Mouse (Mus musculus) forebrain, postnatal 0 days (tissue): Measurements from ENCODE around the gene Svop. TPM values are rescaled to one million over a fixed set of nuclear protein-coding genes. Genes with fewer than 3 reads are reported as not detected.

Source experiments
- ATAC-seq: fragments of 200-750 bp; cut with Nextera tagmentation; 2 replicates; pipeline ENCODE4 v1.8.0; 2017; ENCODE audit warnings: mild to moderate bottlenecking, moderate library complexity
- DNase-seq: peaks from one replicate; pipeline ENCODE4 v3.0.0-alpha.2; 2015
- H3K27ac ChIP-seq: fragments of 300-500 bp; sonication (generic); 2 replicates; pipeline ENCODE4 v1.5.1; 2014; ENCODE audit warnings: low read depth, mild to moderate bottlenecking, antibody characterized with exemption, low read length, moderate library complexity, mixed read lengths
- H3K27me3 ChIP-seq: fragments of 300-500 bp; sonication (generic); 2 replicates; pipeline ENCODE4 v1.6.1; 2014; ENCODE audit warnings: mild to moderate bottlenecking, low read length, mixed read lengths; ENCODE audit not compliant: insufficient read depth
- H3K36me3 ChIP-seq: fragments of 300-500 bp; sonication (generic); 2 replicates; pipeline ENCODE4 v1.6.1; 2014; ENCODE audit warnings: mild to moderate bottlenecking, moderate library complexity; ENCODE audit not compliant: insufficient read depth
- H3K4me1 ChIP-seq: fragments of 300-500 bp; sonication (generic); 2 replicates; pipeline ENCODE4 v1.6.1; 2014; ENCODE audit warnings: antibody characterized with exemption; ENCODE audit not compliant: insufficient read depth
- H3K4me2 ChIP-seq: fragments of 300-500 bp; sonication (generic); 2 replicates; pipeline ENCODE4 v1.6.1; 2014; ENCODE audit warnings: low read depth, mild to moderate bottlenecking, moderate library complexity
- H3K4me3 ChIP-seq: fragments of 300-500 bp; sonication (generic); 2 replicates; pipeline ENCODE4 v1.5.1; 2014; ENCODE audit warnings: low read depth, low read length, mixed read lengths
- H3K9ac ChIP-seq: fragments of 300-500 bp; sonication (generic); 2 replicates; pipeline ENCODE4 v1.6.1; 2014; ENCODE audit warnings: mild to moderate bottlenecking
- H3K9me3 ChIP-seq: fragments of 300-500 bp; sonication (generic); 2 replicates; pipeline ENCODE4 v1.6.1; 2016; ENCODE audit warnings: low read length
- CTCF ChIP-seq: sonication (generic); IDR thresholded peaks from 2 replicates; pipeline ENCODE4 v1.5.1; 2016; ENCODE audit warnings: antibody characterized with exemption, control low read depth, low read depth
- WGBS: fragments of 180-500 bp; shearing (Covaris S2); extraction: QIAGEN DNeasy Blood & Tissue Kit; methylation state at CpG from one replicate; pipeline ENCODE4 v1.1.7; 2014; 5-methylcytosine and 5-hydroxymethylcytosine counted together
- polyA plus RNA-seq: library from polyadenylated mRNA; unstranded; fragments of >200 nt; fragmentation: Nextera tagmentation; extraction: Ambion mirVana; gene quantifications from 2 replicates; pipeline ENCODE4 v1.2.1, GENCODE M21; 2015
- total RNA-seq: library from RNA; depleted of rRNA; stranded (reverse); fragments of >200 nt; gene quantifications from 2 replicates; pipeline ENCODE4 v1.2.3, GENCODE M21; 2014; rRNA removed

Svop gene
- 153 and 177 TPM in 2 replicates for total RNA-seq
- 89.7 and 97.5 TPM in 2 replicates for polyA plus RNA-seq

- Histone ChIP-seq H3K27me3 (no peaks in the 10 kb centered on the region), H3K4me2 (peak within 1 kb of the TSS; percentile 58), H3K9me3 (no peaks in the 10 kb centered on the region), H3K4me3 (peak within 1 kb of the TSS; percentile 51), H3K36me3 (no peaks in the 10 kb centered on the region), H3K4me1 (0 out of 2 replicates have a peak, but pooled peaks cover 4% of the 10 kb centered on the region), H3K9ac (peak within 1 kb of the TSS; percentile 91), H3K27ac (peak within 1 kb of the TSS; percentile 96)
- 2% methylated on average over 39 of the region's 40 CpGs for WGBS
- DNase-seq (peak; percentile 88), ATAC-seq (peak; percentile 91)
- peak; percentile 39 for TF ChIP-seq CTCF
These were observed at the start of gene Svop for GRCm38 (mm10) chr5:114091057-114091807. Gene Svop, minus strand, starts transcription at chr5:114091570.

GRCm38 (mm10) chr5:114139175-114139574 is 47.8 kb upstream of the Svop start:
- Histone ChIP-seq H3K27me3 (no peaks in the 10 kb centered on the region), H3K4me2 (peak overlapping the region; percentile 15; the same call in 1 of the 2 replicates), H3K27ac (peak overlapping the region; percentile 77), H3K4me1 (no peaks in the 10 kb centered on the region), H3K9ac (no peak overlapping the region), H3K9me3 (no peaks in the 10 kb centered on the region), H3K36me3 (peaks cover 4% of the 10 kb centered on the region; the same call in 1 of the 2 replicates), H3K4me3 (no peak overlapping the region)
- WGBS: 10% methylated on average over 9 of the region's 9 CpGs
- ATAC-seq: peak; percentile 92
- TF ChIP-seq CTCF: no peak
- DNase-seq: peak; percentile 82

- Histone ChIP-seq H3K9me3 (no peaks in the 10 kb centered on the region), H3K4me3 (no peak overlapping the region), H3K36me3 (peaks cover 4% of the 10 kb centered on the region; the same call in 1 of the 2 replicates), H3K9ac (no peak overlapping the region), H3K4me2 (peak overlapping the region; percentile 15; the same call in 1 of the 2 replicates), H3K4me1 (no peaks in the 10 kb centered on the region), H3K27ac (peak overlapping the region; percentile 77), H3K27me3 (no peaks in the 10 kb centered on the region)
- ATAC-seq (peak; percentile 52), DNase-seq (peak; percentile 36)
- 43% methylated on average over 21 of the region's 21 CpGs for WGBS
- no peak for TF ChIP-seq CTCF
These were observed 47.2 kb upstream of the Svop start for GRCm38 (mm10) chr5:114138277-114139164.

GRCm38 (mm10) chr5:114137481-114138276 is 46.3 kb upstream of the Svop start:
- Histone ChIP-seq H3K36me3 (peaks cover 4% of the 10 kb centered on the region; the same call in 1 of the 2 replicates), H3K9me3 (no peaks in the 10 kb centered on the region), H3K9ac (no peak overlapping the region), H3K27me3 (no peaks in the 10 kb centered on the region), H3K4me3 (no peak overlapping the region), H3K4me1 (no peaks in the 10 kb centered on the region), H3K4me2 (no peak overlapping the region), H3K27ac (peak overlapping the region; percentile 77; the same call in 1 of the 2 replicates)
- TF ChIP-seq CTCF: no peak
- no peak for ATAC-seq
- DNase-seq: no peak
- 70% methylated on average over 15 of the region's 15 CpGs for WGBS

GRCm38 (mm10) chr5:114135516-114135915 is 44.1 kb upstream of the Svop start:
- H3K4me2 ChIP-seq: no peak overlapping the region
- no peak for TF ChIP-seq CTCF
- ATAC-seq: no peak
- no peak overlapping the region for H3K9ac ChIP-seq
- H3K4me1 ChIP-seq: peaks cover 4% of the 10 kb centered on the region; the same call in 1 of the 2 replicates
- H3K4me3 ChIP-seq: no peak overlapping the region
- H3K36me3 ChIP-seq: peaks cover 4% of the 10 kb centered on the region; the same call in 1 of the 2 replicates
- no peaks in the 10 kb centered on the region for H3K9me3 ChIP-seq
- whole genome bisulfite sequencing: 91% methylated on average over 10 of the region's 10 CpGs
- no peaks in the 10 kb centered on the region for H3K27me3 ChIP-seq
- H3K27ac ChIP-seq: no peak overlapping the region
- DNase-seq: no peak

GRCm38 (mm10) chr5:114134091-114134534 is 42.7 kb upstream of the Svop start:
- WGBS: 54% methylated on average over 6 of the region's 6 CpGs
- Histone ChIP-seq H3K36me3 (peaks cover 4% of the 10 kb centered on the region; the same call in 1 of the 2 replicates), H3K27me3 (no peaks in the 10 kb centered on the region), H3K9me3 (no peaks in the 10 kb centered on the region), H3K4me3 (no peak overlapping the region), H3K4me2 (no peak overlapping the region), H3K9ac (no peak overlapping the region), H3K27ac (no peak overlapping the region), H3K4me1 (peaks cover 4% of the 10 kb centered on the region; the same call in 1 of the 2 replicates)
- DNase-seq (peak; percentile 25), ATAC-seq (no peak)
- peak; percentile 62 for TF ChIP-seq CTCF
